Mouse (Mus musculus): ENCODE measurements around the gene Mcrs1.
"Not testable (repeated sequence)": the region's sequence is repeated elsewhere in the genome, so short reads cannot be mapped to it uniquely, and the experiment has no call there.

Mcrs1 gene

GRCm38 (mm10) chr15:99249938-99250337 lies 1.8 kb downstream of the Mcrs1 start:
- DNase-seq: no peak

- DNase-seq: no peak
These were observed 2.8 kb downstream of the Mcrs1 start for GRCm38 (mm10) chr15:99248972-99249371.

- DNase-seq: not testable (repeated sequence)
These were observed 5.0 kb downstream of the Mcrs1 start for GRCm38 (mm10) chr15:99246736-99247135.

GRCm38 (mm10) chr15:99242045-99242444 lies 9.7 kb downstream of the Mcrs1 start:
- no peak for DNase-seq

GRCm38 (mm10) chr15:99241249-99241648 lies 10.5 kb downstream of the Mcrs1 start:
- DNase-seq: no peak

GRCm38 (mm10) chr15:99240129-99240528 lies 11.6 kb downstream of the Mcrs1 start:
- DNase-seq: no peak

- no peak for DNase-seq
These were observed 13.8 kb downstream of the Mcrs1 start for GRCm38 (mm10) chr15:99238006-99238405.

- DNase-seq: no peak
These were observed 17.3 kb downstream of the Mcrs1 start for GRCm38 (mm10) chr15:99234326-99235010.

GRCm38 (mm10) chr15:99233719-99234118 lies 18.0 kb downstream of the Mcrs1 start:
- DNase-seq: no peak

- no peak for DNase-seq
These were observed 19.8 kb downstream of the Mcrs1 start for GRCm38 (mm10) chr15:99231998-99232397.

GRCm38 (mm10) chr15:99226090-99226489 lies 25.7 kb downstream of the Mcrs1 start:
- no peak for DNase-seq

GRCm38 (mm10) chr15:99225081-99225810 lies 26.5 kb downstream of the Mcrs1 start:
- no peak for DNase-seq

- peak; percentile 36 to 50 for DNase-seq
These were observed 27.4 kb downstream of the Mcrs1 start, which contains the start of gene Kcnh3 for GRCm38 (mm10) chr15:99224208-99224911. Gene Kcnh3 (plus strand): TSS chr15:99224861.

- peak in 1 of 2 experiments; percentile 19 for DNase-seq
These were observed 28.1 kb downstream of the Mcrs1 start for GRCm38 (mm10) chr15:99223585-99224207.

- no peak for DNase-seq
These were observed 28.8 kb downstream of the Mcrs1 start for GRCm38 (mm10) chr15:99222794-99223584.

GRCm38 (mm10) chr15:99221315-99221952 lies 30.3 kb downstream of the Mcrs1 start:
- DNase-seq: no peak

- DNase-seq: no peak
These were observed 34.1 kb downstream of the Mcrs1 start for GRCm38 (mm10) chr15:99217630-99218029.

GRCm38 (mm10) chr15:99215741-99216463 lies 35.9 kb downstream of the Mcrs1 start:
- no peak for DNase-seq

GRCm38 (mm10) chr15:99214941-99215340 lies 36.8 kb downstream of the Mcrs1 start:
- no peak for DNase-seq

GRCm38 (mm10) chr15:99213183-99213582 lies 38.6 kb downstream of the Mcrs1 start:
- no peak for DNase-seq

GRCm38 (mm10) chr15:99205959-99206358 lies 45.8 kb downstream of the Mcrs1 start:
- no peak for DNase-seq

All from spleen, adult 18-20 months (tissue).